Mouse (Mus musculus) kidney, postnatal 14 days (tissue): Measurements from ENCODE around the gene Gpr35.
A peak's percentile ranks its signal among the peaks of the same experiment; 100 is the strongest.
"Not testable (repeated sequence)": the region's sequence is repeated elsewhere in the genome, so short reads cannot be mapped to it uniquely, and the experiment has no call there.

Experiments
- DNase-seq: peaks from one replicate; pipeline ENCODE4 v3.0.0; 2022; ENCODE audit warnings: mixed read lengths

The Gpr35 gene

GRCm38 (mm10) chr1:92934182-92934827, 16.4 kb upstream of the Gpr35 start, which contains the start of gene Capn10:
Gene Capn10 (plus strand): TSS chr1:92934376.
- DNase-seq = peak; percentile 96

- DNase-seq = peak; percentile 58
Measured at GRCm38 (mm10) chr1:92935054-92935962, 15.4 kb upstream of the Gpr35 start.

GRCm38 (mm10) chr1:92935977-92936376, 14.7 kb upstream of the Gpr35 start:
- no peak for DNase-seq

GRCm38 (mm10) chr1:92936467-92936866, 14.2 kb upstream of the Gpr35 start:
- DNase-seq = peak; percentile 50

- DNase-seq = no peak
Measured at GRCm38 (mm10) chr1:92937797-92938196, 12.9 kb upstream of the Gpr35 start.

- DNase-seq = no peak
Measured at GRCm38 (mm10) chr1:92939746-92940145, 10.9 kb upstream of the Gpr35 start.

- no peak for DNase-seq
Measured at GRCm38 (mm10) chr1:92943219-92943989, 7.3 kb upstream of the Gpr35 start.

GRCm38 (mm10) chr1:92947966-92948365, 2.7 kb upstream of the Gpr35 start:
- no peak for DNase-seq

GRCm38 (mm10) chr1:92949426-92949825, 1.2 kb upstream of the Gpr35 start:
- no peak for DNase-seq

- DNase-seq = no peak
Measured at GRCm38 (mm10) chr1:92953641-92954040, 3.0 kb downstream of the Gpr35 start.

- peak; percentile 81 for DNase-seq
Measured at GRCm38 (mm10) chr1:92956571-92957335, 6.1 kb downstream of the Gpr35 start.

GRCm38 (mm10) chr1:92958999-92959398, 8.3 kb downstream of the Gpr35 start:
- DNase-seq = no peak

- DNase-seq = not testable (repeated sequence)
Measured at GRCm38 (mm10) chr1:92970791-92971190, 20.1 kb downstream of the Gpr35 start.

GRCm38 (mm10) chr1:92971879-92972795, 21.5 kb downstream of the Gpr35 start:
- DNase-seq = no peak

- peak; percentile 49 for DNase-seq
Measured at GRCm38 (mm10) chr1:92972854-92973253, 22.2 kb downstream of the Gpr35 start.

GRCm38 (mm10) chr1:92976141-92976566, 25.5 kb downstream of the Gpr35 start:
- no peak for DNase-seq

GRCm38 (mm10) chr1:92978645-92979044, 28.0 kb downstream of the Gpr35 start:
- no peak for DNase-seq

GRCm38 (mm10) chr1:92979073-92979602, 28.5 kb downstream of the Gpr35 start:
- no peak for DNase-seq

- peak; percentile 80 for DNase-seq
Measured at GRCm38 (mm10) chr1:92981056-92981845, 30.6 kb downstream of the Gpr35 start.
